Mouse (Mus musculus) layer of hippocampus, postnatal 14 days (tissue): ENCODE measurements at regions not wholly inside any gene's neighbourhood (a gene's known extent, or its start where the extent isn't known, plus 50 kb on each side); places are given as distances from the start of the nearest gene placed in this dataset.
A peak's percentile ranks its signal among the peaks of the same experiment; 100 is the strongest.

Experiments
- DNase-seq, 2 experiments: peaks; one replicate each; pipeline ENCODE4 v3.0.0; 2021 to 2022; ENCODE audit warnings: low spot score in 2 of 2, mixed read lengths in 1 of 2

- peak; percentile 56 to 68 for DNase-seq
Measured at GRCm38 (mm10) chr9:41697611-41698467, 426.3 kb downstream of the Sorl1 start.

- DNase-seq = no peak
Measured at GRCm38 (mm10) chr9:41697160-41697559, 426.9 kb downstream of the Sorl1 start.

- DNase-seq = no peak
Measured at GRCm38 (mm10) chr9:41682911-41683310, 441.2 kb downstream of the Sorl1 start.

GRCm38 (mm10) chr9:41675656-41676055, 448.4 kb downstream of the Sorl1 start:
- no peak for DNase-seq

- no peak for DNase-seq
Measured at GRCm38 (mm10) chr9:41672958-41673357, 451.1 kb downstream of the Sorl1 start.

- no peak for DNase-seq
Measured at GRCm38 (mm10) chr9:41668741-41669140, 455.4 kb downstream of the Sorl1 start.

- DNase-seq = peak; percentile 83 to 97
Measured at GRCm38 (mm10) chr9:41665000-41665685, 459.0 kb downstream of the Sorl1 start.

GRCm38 (mm10) chr9:41660576-41660975, 463.5 kb downstream of the Sorl1 start:
- no peak for DNase-seq

GRCm38 (mm10) chr9:41660011-41660410, 464.1 kb downstream of the Sorl1 start:
- DNase-seq = no peak

GRCm38 (mm10) chr9:41631564-41632205, 470.2 kb upstream of the Ubash3b start:
- DNase-seq = no peak

GRCm38 (mm10) chr9:41621341-41621740, 459.8 kb upstream of the Ubash3b start:
- no peak for DNase-seq

GRCm38 (mm10) chr9:41614002-41614401, 452.5 kb upstream of the Ubash3b start:
- no peak for DNase-seq

- no peak for DNase-seq
Measured at GRCm38 (mm10) chr9:41612802-41613550, 451.5 kb upstream of the Ubash3b start.

- DNase-seq = no peak
Measured at GRCm38 (mm10) chr9:41612452-41612795, 450.9 kb upstream of the Ubash3b start.

- DNase-seq = peak in 1 of 2 experiments; percentile 83
Measured at GRCm38 (mm10) chr9:41611534-41612451, 450.3 kb upstream of the Ubash3b start.

- DNase-seq = no peak
Measured at GRCm38 (mm10) chr9:41610347-41610746, 448.9 kb upstream of the Ubash3b start.

GRCm38 (mm10) chr9:41606136-41606535, 444.6 kb upstream of the Ubash3b start:
- DNase-seq = no peak

- no peak for DNase-seq
Measured at GRCm38 (mm10) chr9:41604916-41605315, 443.4 kb upstream of the Ubash3b start.

GRCm38 (mm10) chr9:41600778-41601177, 439.3 kb upstream of the Ubash3b start:
- DNase-seq = peak in 1 of 2 experiments; percentile 61

- DNase-seq = no peak
Measured at GRCm38 (mm10) chr9:41599874-41600273, 438.4 kb upstream of the Ubash3b start.
